Mouse (Mus musculus) erythroblast, embryonic 14.5 days (primary cell): Measurements from ENCODE around the gene Scd3.

ENCODE experiments used
- GATA1 ChIP-seq: IDR thresholded peaks from 2 replicates; pipeline ENCODE4 v1.6.1; 2012; ENCODE audit warnings: low read length, inconsistent platforms, mixed read lengths
- TAL1 ChIP-seq: IDR thresholded peaks from 3 replicates; pipeline ENCODE4 v1.6.1; 2012; ENCODE audit warnings: low read length, inconsistent platforms, mixed read lengths

DNA sequence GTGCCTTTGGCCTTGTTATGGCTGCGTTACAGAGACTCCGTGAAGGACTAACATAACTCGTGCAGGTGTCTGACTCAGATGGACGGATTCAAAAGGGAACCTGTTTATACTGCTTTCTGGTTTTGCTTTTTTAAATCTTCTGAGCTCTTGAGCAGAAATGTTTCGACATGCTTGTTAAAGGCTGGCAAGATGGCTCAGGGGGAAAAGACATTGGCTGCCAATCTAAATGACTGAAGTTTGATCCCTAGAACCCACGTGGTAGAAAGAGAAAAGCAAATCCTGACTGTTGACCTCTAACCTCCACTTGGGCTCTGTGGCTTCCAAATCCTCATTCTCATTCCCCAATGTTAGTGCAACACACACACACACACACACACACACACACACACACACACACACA lies 4.6 kb upstream of the Scd3 start:
- no peak for TF ChIP-seq GATA1
- TF ChIP-seq TAL1, result no peak
